Mouse (Mus musculus) hindbrain, postnatal 0 days (tissue): ENCODE data around the gene Phf23. TPM values are rescaled to one million over a fixed set of nuclear protein-coding genes. Genes with fewer than 3 reads are reported as not detected.

Source experiments
- ATAC-seq: fragments of 200-750 bp; cut with Nextera tagmentation; 2 replicates; pipeline ENCODE4 v1.8.0; 2017; ENCODE audit warnings: mild to moderate bottlenecking, moderate TSS enrichment, moderate library complexity
- DNase-seq: peaks from one replicate; pipeline ENCODE4 v3.0.0-alpha.2; 2015; ENCODE audit warnings: low spot score
- H3K27ac ChIP-seq: fragments of 300-500 bp; sonication (generic); 2 replicates; pipeline ENCODE4 v1.5.1; 2014; ENCODE audit warnings: mild to moderate bottlenecking
- H3K27me3 ChIP-seq: fragments of 300-500 bp; sonication (generic); 2 replicates; pipeline ENCODE4 v1.6.1; 2014; ENCODE audit warnings: low read length, mixed read lengths; ENCODE audit not compliant: insufficient read depth
- H3K36me3 ChIP-seq: fragments of 300-500 bp; sonication (generic); 2 replicates; pipeline ENCODE4 v1.6.1; 2014; ENCODE audit warnings: low read length, mixed read lengths; ENCODE audit not compliant: insufficient read depth
- H3K4me1 ChIP-seq: fragments of 300-500 bp; sonication (generic); 2 replicates; pipeline ENCODE4 v1.6.1; 2014; ENCODE audit warnings: antibody characterized with exemption, low read length, mixed read lengths; ENCODE audit not compliant: insufficient read depth
- H3K4me2 ChIP-seq: fragments of 300-500 bp; sonication (generic); 2 replicates; pipeline ENCODE4 v1.6.1; 2014; ENCODE audit warnings: low read depth, mild to moderate bottlenecking, low read length, moderate library complexity, mixed read lengths
- H3K4me3 ChIP-seq: fragments of 300-500 bp; sonication (generic); 2 replicates; pipeline ENCODE4 v1.5.1; 2014; ENCODE audit warnings: low read length
- H3K9ac ChIP-seq: fragments of 300-500 bp; sonication (generic); replicated peaks from 2 replicates; pipeline ENCODE4 v1.6.1; 2014; ENCODE audit warnings: mild to moderate bottlenecking, low read length, moderate library complexity, mixed read lengths
- H3K9me3 ChIP-seq: fragments of 300-500 bp; sonication (generic); 2 replicates; pipeline ENCODE4 v1.6.1; 2016; ENCODE audit warnings: low read length, mixed read lengths
- CTCF ChIP-seq: IDR thresholded peaks from 2 replicates; pipeline ENCODE4 v1.5.1; 2016; ENCODE audit warnings: antibody characterized with exemption, control low read depth, low read depth
- WGBS: fragments of 180-500 bp; shearing (Covaris S2); extraction: QIAGEN DNeasy Blood & Tissue Kit; methylation state at CpG from one replicate; pipeline ENCODE4 v1.1.7; 2014; 5-methylcytosine and 5-hydroxymethylcytosine counted together
- polyA plus RNA-seq: library from polyadenylated mRNA; unstranded; fragments of >200 nt; fragmentation: Nextera tagmentation; extraction: Ambion mirVana; gene quantifications from 2 replicates; pipeline ENCODE4 v1.2.1, GENCODE M21; 2015
- total RNA-seq: library from RNA; depleted of rRNA; stranded (reverse); fragments of >200 nt; gene quantifications from 2 replicates; pipeline ENCODE4 v1.2.3, GENCODE M21; 2014

Gene Phf23
- total and polyA plus RNA-seq, 2 experiments from 2014 or later = 44.0 to 47.9 TPM

- Histone ChIP-seq H3K9ac (no peak overlapping the region), H3K4me1 (peaks cover 34% of the 10 kb centered on the region), H3K36me3 (peaks cover 26% of the 10 kb centered on the region), H3K4me3 (no peak overlapping the region), H3K4me2 (no peak overlapping the region), H3K27me3 (no peaks in the 10 kb centered on the region), H3K9me3 (no peaks in the 10 kb centered on the region), H3K27ac (no peak overlapping the region)
- ATAC-seq (no peak), DNase-seq (no peak)
- no peak for TF ChIP-seq CTCF
- WGBS = 91% methylated on average over 11 of the region's 11 CpGs
These were observed 35.7 kb downstream of the Phf23 start for GRCm38 (mm10) chr11:70031321-70031670.

GRCm38 (mm10) chr11:70038174-70038573, 42.6 kb downstream of the Phf23 start:
- no peak overlapping the region for H3K9ac ChIP-seq
- H3K27me3 ChIP-seq = no peaks in the 10 kb centered on the region
- no peak overlapping the region for H3K27ac ChIP-seq
- no peaks in the 10 kb centered on the region for H3K9me3 ChIP-seq
- no peak overlapping the region for H3K4me2 ChIP-seq
- 80% methylated on average over 7 of the region's 7 CpGs for WGBS
- TF ChIP-seq CTCF = no peak
- peaks cover 38% of the 10 kb centered on the region for H3K36me3 ChIP-seq
- no peak overlapping the region for H3K4me3 ChIP-seq
- H3K4me1 ChIP-seq = no peaks in the 10 kb centered on the region
- ATAC-seq (no peak), DNase-seq (no peak)

- no peak overlapping the region for H3K4me3 ChIP-seq
- H3K36me3 ChIP-seq = peaks cover 44% of the 10 kb centered on the region
- no peak for DNase-seq
- H3K9ac ChIP-seq = no peak overlapping the region
- H3K27ac ChIP-seq = no peak overlapping the region
- H3K27me3 ChIP-seq = no peaks in the 10 kb centered on the region
- no peaks in the 10 kb centered on the region for H3K9me3 ChIP-seq
- no peak overlapping the region for H3K4me2 ChIP-seq
- TF ChIP-seq CTCF = no peak
- no peak for ATAC-seq
- WGBS = 92% methylated on average over 10 of the region's 10 CpGs
- H3K4me1 ChIP-seq = no peaks in the 10 kb centered on the region
These were observed 44.1 kb downstream of the Phf23 start for GRCm38 (mm10) chr11:70039631-70040030.

GRCm38 (mm10) chr11:70040184-70040583, 44.6 kb downstream of the Phf23 start:
- H3K27ac ChIP-seq = no peak overlapping the region
- no peak overlapping the region for H3K4me3 ChIP-seq
- no peak overlapping the region for H3K4me2 ChIP-seq
- H3K9ac ChIP-seq = no peak overlapping the region
- peaks cover 47% of the 10 kb centered on the region for H3K36me3 ChIP-seq
- WGBS = 89% methylated on average over 7 of the region's 7 CpGs
- no peak for TF ChIP-seq CTCF
- no peaks in the 10 kb centered on the region for H3K27me3 ChIP-seq
- DNase-seq (no peak), ATAC-seq (no peak)
- no peaks in the 10 kb centered on the region for H3K9me3 ChIP-seq
- no peaks in the 10 kb centered on the region for H3K4me1 ChIP-seq

- no peak overlapping the region for H3K9ac ChIP-seq
- 85% methylated on average over 23 of the region's 23 CpGs for WGBS
- DNase-seq = no peak
- H3K4me2 ChIP-seq = no peak overlapping the region
- H3K9me3 ChIP-seq = no peaks in the 10 kb centered on the region
- H3K27me3 ChIP-seq = no peaks in the 10 kb centered on the region
- TF ChIP-seq CTCF = no peak
- H3K36me3 ChIP-seq = peaks cover 47% of the 10 kb centered on the region
- no peak overlapping the region for H3K27ac ChIP-seq
- no peak overlapping the region for H3K4me3 ChIP-seq
- H3K4me1 ChIP-seq = no peaks in the 10 kb centered on the region
- ATAC-seq = no peak
These were observed 46.9 kb downstream of the Phf23 start for GRCm38 (mm10) chr11:70042309-70043085.

- Histone ChIP-seq H3K4me2 (no peak overlapping the region), H3K9ac (no peak overlapping the region), H3K9me3 (no peaks in the 10 kb centered on the region), H3K36me3 (peaks cover 43% of the 10 kb centered on the region), H3K27me3 (no peaks in the 10 kb centered on the region), H3K4me3 (no peak overlapping the region), H3K4me1 (no peaks in the 10 kb centered on the region), H3K27ac (no peak overlapping the region)
- DNase-seq (no peak), ATAC-seq (no peak)
- 80% methylated on average over 7 of the region's 7 CpGs for WGBS
- no peak for TF ChIP-seq CTCF
These were observed 48.1 kb downstream of the Phf23 start for GRCm38 (mm10) chr11:70043665-70044064.

GRCm38 (mm10) chr11:70045435-70045834, 49.9 kb downstream of the Phf23 start:
- Histone ChIP-seq H3K36me3 (peaks cover 30% of the 10 kb centered on the region), H3K4me3 (no peak overlapping the region), H3K4me1 (no peaks in the 10 kb centered on the region), H3K27ac (no peak overlapping the region), H3K9ac (no peak overlapping the region), H3K27me3 (no peaks in the 10 kb centered on the region), H3K9me3 (no peaks in the 10 kb centered on the region), H3K4me2 (no peak overlapping the region)
- no peak for ATAC-seq
- TF ChIP-seq CTCF = no peak
- WGBS = 39% methylated on average over 9 of the region's 9 CpGs
- no peak for DNase-seq
